Mouse (Mus musculus): ENCODE data around the gene Slc7a7. TPM values are rescaled to one million over a fixed set of nuclear protein-coding genes. Genes with fewer than 3 reads are reported as not detected.

Gene Slc7a7
- polyA plus RNA-seq, 1 experiment from 2014 or later: 4.5 TPM

DNA sequence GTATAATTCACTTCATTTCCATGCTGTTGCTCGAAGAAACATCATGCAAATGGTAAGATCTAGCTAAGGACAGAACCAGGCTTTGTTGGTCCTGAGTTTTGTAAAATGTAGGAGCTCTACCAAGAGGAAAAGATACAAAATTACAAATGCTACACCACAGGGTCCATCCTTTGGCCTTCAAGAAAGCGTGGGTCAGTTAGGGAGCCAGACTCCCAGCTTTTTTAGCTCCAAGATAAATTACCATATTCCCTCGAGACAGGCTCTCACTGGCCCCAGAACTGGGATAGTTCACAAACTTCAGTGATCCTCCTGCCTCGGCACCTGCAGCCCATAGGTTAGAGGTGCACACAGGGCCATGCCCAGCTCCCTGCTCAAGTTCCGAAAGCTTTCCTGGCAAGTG lies 93.1 kb downstream of the Slc7a7 start:
- Histone ChIP-seq H3K9me3 (no peaks in the 10 kb centered on the region), H3K4me3 (no peak overlapping the region), H3K36me3 (no peaks in the 10 kb centered on the region), H3K9ac (no peak overlapping the region), H3K4me2 (no peak overlapping the region), H3K27ac (replicated peaks) (no peak overlapping the region), H3K27me3 (no peaks in the 10 kb centered on the region), H3K4me1 (replicated peaks) (no peaks in the 10 kb centered on the region)
- 81% methylated on average over 5 of the region's 5 CpGs for WGBS
- ATAC-seq (ENCODE audit: low FRiP score, low read depth): no peak

DNA sequence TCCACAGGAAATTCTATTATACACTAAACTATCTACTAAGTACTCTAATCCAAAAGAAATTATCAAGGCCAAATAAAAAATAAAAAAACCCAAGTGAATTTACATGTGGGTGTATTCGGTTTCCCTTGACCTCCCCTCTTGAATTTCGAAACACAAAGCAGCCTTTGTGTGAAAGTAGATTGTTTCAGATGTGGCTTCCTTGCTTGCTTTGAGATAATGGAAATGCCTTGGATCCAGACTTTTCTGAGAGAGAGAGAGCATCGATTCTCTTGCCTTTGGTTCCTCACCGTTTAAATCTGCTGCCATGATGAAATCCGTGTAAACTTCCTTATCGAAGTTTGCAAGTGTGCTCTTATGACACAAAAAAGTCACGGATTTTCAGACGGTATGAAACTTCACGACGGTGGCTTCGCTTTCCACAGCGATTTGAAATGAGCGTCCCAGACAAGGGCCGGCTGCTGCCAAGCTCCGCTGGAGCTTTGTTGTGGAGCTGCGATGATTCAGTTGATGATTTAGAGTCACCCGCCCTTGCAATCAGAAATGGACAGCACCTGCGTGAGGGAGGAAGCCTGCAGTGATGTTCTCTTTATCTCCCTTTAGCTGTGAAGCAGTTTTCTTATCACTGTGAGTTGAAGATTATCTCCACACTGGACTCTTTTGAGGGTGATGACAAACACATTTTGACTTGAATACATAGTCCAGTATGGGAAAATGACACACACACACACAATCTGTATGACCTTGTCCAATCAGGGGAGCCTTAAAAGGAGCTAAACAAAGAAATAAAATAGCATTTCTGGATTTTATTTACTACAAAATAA lies 95.8 kb downstream of the Slc7a7 start:
- H3K4me2 ChIP-seq: no peak overlapping the region
- no peak overlapping the region for H3K27ac ChIP-seq (replicated peaks)
- no peak for ATAC-seq (ENCODE audit: low FRiP score, low read depth)
- H3K27me3 ChIP-seq: no peaks in the 10 kb centered on the region
- H3K36me3 ChIP-seq: no peaks in the 10 kb centered on the region
- no peaks in the 10 kb centered on the region for H3K4me1 ChIP-seq (replicated peaks)
- no peak overlapping the region for H3K4me3 ChIP-seq
- H3K9ac ChIP-seq: no peak overlapping the region
- WGBS: 67% methylated on average over 18 of the region's 18 CpGs
- no peaks in the 10 kb centered on the region for H3K9me3 ChIP-seq

Other genes starting within 250 kb of the Slc7a7 start
- gene Dad1, start 163.7 kb downstream of the Slc7a7 start, polyA plus RNA-seq (2015; fragmentation: Nextera tagmentation; extraction: Ambion mirVana): 345 and 374 TPM in 2 replicates
- gene Abhd4, start 163.6 kb downstream of the Slc7a7 start, polyA plus RNA-seq (2015; fragmentation: Nextera tagmentation; extraction: Ambion mirVana): 58.2 and 66.3 TPM in 2 replicates
- gene Olfr49, start 132.8 kb downstream of the Slc7a7 start, polyA plus RNA-seq (2015; fragmentation: Nextera tagmentation; extraction: Ambion mirVana): not detected in 2 replicates
- 55.1 and 58.5 TPM in 2 replicates for gene Oxa1l, start 56.9 kb downstream of the Slc7a7 start, polyA plus RNA-seq (2015; fragmentation: Nextera tagmentation; extraction: Ambion mirVana)
- 241 and 251 TPM in 2 replicates for gene Mrpl52, start 9.1 kb upstream of the Slc7a7 start, polyA plus RNA-seq (2015; fragmentation: Nextera tagmentation; extraction: Ambion mirVana)
- 51.1 and 53.4 TPM in 2 replicates for gene Mmp14, start 13.8 kb upstream of the Slc7a7 start, polyA plus RNA-seq (2015; fragmentation: Nextera tagmentation; extraction: Ambion mirVana)
- 30.3 and 34.3 TPM in 2 replicates for gene Lrp10, start 46.4 kb upstream of the Slc7a7 start, polyA plus RNA-seq (2015; fragmentation: Nextera tagmentation; extraction: Ambion mirVana)
- 39.7 and 42.2 TPM in 2 replicates for gene Rem2, start 58.3 kb upstream of the Slc7a7 start, polyA plus RNA-seq (2015; fragmentation: Nextera tagmentation; extraction: Ambion mirVana)
- gene Prmt5, start 99.7 kb upstream of the Slc7a7 start, polyA plus RNA-seq (2015; fragmentation: Nextera tagmentation; extraction: Ambion mirVana): 89.7 and 101 TPM in 2 replicates
- gene Haus4, start 136.8 kb upstream of the Slc7a7 start, polyA plus RNA-seq (2015; fragmentation: Nextera tagmentation; extraction: Ambion mirVana): 19.0 TPM in 2 replicates
- 8.7 and 9.6 TPM in 2 replicates for gene Ajuba, start 159.8 kb upstream of the Slc7a7 start, polyA plus RNA-seq (2015; fragmentation: Nextera tagmentation; extraction: Ambion mirVana)
- gene 4931414P19Rik, start 188.2 kb upstream of the Slc7a7 start, polyA plus RNA-seq (2015; fragmentation: Nextera tagmentation; extraction: Ambion mirVana): 5.1 and 6.1 TPM in 2 replicates
- 441 and 446 TPM in 2 replicates for gene Psmb5, start 200.2 kb upstream of the Slc7a7 start, polyA plus RNA-seq (2015; fragmentation: Nextera tagmentation; extraction: Ambion mirVana)
- gene Psmb11, start 203.7 kb upstream of the Slc7a7 start, polyA plus RNA-seq (2015; fragmentation: Nextera tagmentation; extraction: Ambion mirVana): not detected in 2 replicates
- not detected in 2 replicates for gene Gm17606, start 223.2 kb upstream of the Slc7a7 start, polyA plus RNA-seq (2015; fragmentation: Nextera tagmentation; extraction: Ambion mirVana)
- gene Cdh24, start 223.6 kb upstream of the Slc7a7 start, polyA plus RNA-seq (2015; fragmentation: Nextera tagmentation; extraction: Ambion mirVana): 12.2 and 12.6 TPM in 2 replicates